Comparison of ENCODE assay signal across 9 mouse cellular contexts in genomic region chr7:144696764-144697704, GRCm38 (mm10). TPM values are rescaled to one million over a fixed set of nuclear protein-coding genes. Genes with fewer than 3 reads are reported as not detected.
DNase-seq lines count a peak whose midpoint lies in the region; ATAC-seq and TF ChIP-seq lines count a peak whose summit lies in the region.
"Had no signal": no experiment of that assay in that cellular context is flagged by ENCODE, and none has a peak within 500 bp of the region (broad histone marks: within the 10 kb centered on the region; RNA-seq: fewer than 3 reads in every experiment).

No protein-coding gene starts in this region.

- H3K27me3 ChIP-seq in hindbrain, postnatal 0 days (ENCODE audit: insufficient read depth, low read length), result no peaks in the 10 kb centered on the region
- no peaks in the 10 kb centered on the region for H3K27me3 ChIP-seq in hindbrain, embryonic 12.5 days
- H3K27me3 ChIP-seq: embryonic facial prominence, embryonic 12.5 days had no signal

- no peak for DNase-seq in hindbrain, postnatal 0 days (ENCODE audit: low spot score)
- DNase-seq in ES-E14 (ENCODE audit: low read depth, low spot score), result peak; percentile 51
- DNase-seq in thymus, postnatal 36 days, result peak; percentile 17 to 22
- no peak for DNase-seq in cerebellum, adult 11-12 months
- no peak for DNase-seq in frontal cortex, postnatal 36 days (ENCODE audit: low spot score in 2 of 2)

- H3K4me2 ChIP-seq in hindbrain, postnatal 0 days (ENCODE audit: low read depth, low read length), result no peak overlapping the region
- no peak overlapping the region for H3K4me2 ChIP-seq in hindbrain, embryonic 12.5 days (replicated peaks)
- H3K4me2 ChIP-seq: embryonic facial prominence, embryonic 12.5 days had no signal

- H3K9ac ChIP-seq in hindbrain, postnatal 0 days (replicated peaks; ENCODE audit: low read length), result no peak overlapping the region
- H3K9ac ChIP-seq in hindbrain, embryonic 12.5 days, result no peak overlapping the region
- H3K9ac ChIP-seq in ES-E14 (ENCODE audit: insufficient read depth, low read depth, low read length, poor library complexity, severe bottlenecking), result no peak overlapping the region
- H3K9ac ChIP-seq: embryonic facial prominence, embryonic 12.5 days had no signal

- 82% methylated on average over 7 of the region's 7 CpGs for WGBS in hindbrain, postnatal 0 days
- 80% methylated on average over 7 of the region's 7 CpGs for WGBS in hindbrain, embryonic 12.5 days

- peak; percentile 72 for TF ChIP-seq CTCF in hindbrain, postnatal 0 days (IDR thresholded peaks at IDR 0.05; ENCODE audit: low read depth)

- ATAC-seq in hindbrain, postnatal 0 days, result no peak
- ATAC-seq in hindbrain, embryonic 12.5 days (ENCODE audit: low FRiP score), result no peak
- peak; percentile 91 for ATAC-seq in erythroblast, adult 5-6 weeks (replicated peaks; ENCODE audit: low FRiP score, poor library complexity, severe bottlenecking)
- ATAC-seq in megakaryocyte, adult 5-6 weeks (ENCODE audit: poor library complexity, severe bottlenecking), result peak; percentile 94

- H3K4me3 ChIP-seq in hindbrain, postnatal 0 days (ENCODE audit: low read length), result no peak overlapping the region
- no peak overlapping the region for H3K4me3 ChIP-seq in hindbrain, embryonic 12.5 days
- H3K4me3 ChIP-seq in ES-E14 (ENCODE audit: insufficient read depth in 1 of 2, low read depth in 1 of 2, low read length in 2 of 2, poor library complexity in 1 of 2, severe bottlenecking in 1 of 2), result no peak overlapping the region
- H3K4me3 ChIP-seq: embryonic facial prominence, embryonic 12.5 days had no signal

- in situ Hi-C loops in ES-E14 (cut with MboI; ENCODE audit: low sequenced_read_pairs in 2 of 2, unreplicated experiment in 2 of 2), result no loop called here

- H3K9me3 ChIP-seq in hindbrain, postnatal 0 days (ENCODE audit: low read length), result peaks cover 4% of the 10 kb centered on the region; the same call in 1 of the 2 replicates
- no peaks in the 10 kb centered on the region; the same call in 1 of the 2 replicates for H3K9me3 ChIP-seq in hindbrain, embryonic 12.5 days (replicated peaks)
- H3K9me3 ChIP-seq in ES-E14 (ENCODE audit: control insufficient read depth, insufficient read depth, low read depth, low read length), result no peaks in the 10 kb centered on the region
- H3K9me3 ChIP-seq: embryonic facial prominence, embryonic 12.5 days had no signal

- H3K4me1 ChIP-seq in hindbrain, postnatal 0 days (ENCODE audit: insufficient read depth, low read length), result no peaks in the 10 kb centered on the region
- no peaks in the 10 kb centered on the region for H3K4me1 ChIP-seq in hindbrain, embryonic 12.5 days
- H3K4me1 ChIP-seq in ES-E14 (ENCODE audit: control insufficient read depth in 2 of 2, insufficient read depth in 2 of 2, low read length in 2 of 2, poor library complexity in 1 of 2), result no peaks in the 10 kb centered on the region
- H3K4me1 ChIP-seq: embryonic facial prominence, embryonic 12.5 days had no signal

- H3K27ac ChIP-seq in hindbrain, postnatal 0 days, result no peak overlapping the region
- no peak overlapping the region for H3K27ac ChIP-seq in hindbrain, embryonic 12.5 days
- H3K27ac ChIP-seq in ES-E14 (ENCODE audit: insufficient read depth, low read depth, low read length, poor library complexity, severe bottlenecking), result no peak overlapping the region
- H3K27ac ChIP-seq: embryonic facial prominence, embryonic 12.5 days had no signal

- no peaks in the 10 kb centered on the region for H3K36me3 ChIP-seq in hindbrain, postnatal 0 days (ENCODE audit: insufficient read depth, low read length)
- H3K36me3 ChIP-seq in hindbrain, embryonic 12.5 days, result no peaks in the 10 kb centered on the region
- H3K36me3 ChIP-seq in ES-E14 (ENCODE audit: control insufficient read depth, insufficient read depth, low read length, poor library complexity, severe bottlenecking), result no peaks in the 10 kb centered on the region
- H3K36me3 ChIP-seq: embryonic facial prominence, embryonic 12.5 days had no signal

TF ChIP-seq in ES-E14, 5 proteins besides CTCF, POLR2A, EP300 and RAD21:
- TF ChIP-seq ZC3H11A (IDR thresholded peaks at IDR 0.05; ENCODE audit: borderline replicate concordance, low read depth, low read length) (peak; percentile 1; the same call in 1 of the 2 replicates), CHD2 (IDR thresholded peaks at IDR 0.05; ENCODE audit: low read depth, low read length) (no peak), HCFC1 (IDR thresholded peaks at IDR 0.05; ENCODE audit: borderline replicate concordance, insufficient read depth, low read length) (peak; percentile 63; the same call in 1 of the 2 replicates), MAFK (IDR thresholded peaks at IDR 0.05; ENCODE audit: insufficient read depth, low read depth, low read length) (no peak), ZNF384 (IDR thresholded peaks at IDR 0.05; ENCODE audit: low read depth, low read length) (no peak)

RNA-seq across cellular contexts. Expression of gene Ano1, which starts 54.7 kb away (rescaled TPM):
- total RNA-seq in hindbrain, postnatal 0 days (2014; rRNA removed), result 5.8 and 9.0 TPM in 2 replicates
- 8.3 and 8.7 TPM in 2 replicates for polyA plus RNA-seq in hindbrain, postnatal 0 days (2015; fragmentation: Nextera tagmentation; extraction: Ambion mirVana)
- 6.9 and 7.5 TPM in 2 replicates for polyA plus RNA-seq in hindbrain, embryonic 12.5 days (2016; fragmentation: Nextera tagmentation; extraction: Ambion mirVana)
- total RNA-seq in ES-E14 (2012; rRNA removed), result 3.9 and 9.1 TPM in 2 replicates
- not detected in 2 replicates for total RNA-seq in erythroblast, adult 5-6 weeks (2015; ENCODE audit: low replicate concordance)
- total RNA-seq in erythroblast, adult 5-6 weeks (2017; ENCODE audit: low replicate concordance), result not detected in 2 replicates
- not detected in 2 replicates for total RNA-seq in megakaryocyte, adult 5-6 weeks (2015)
- total RNA-seq in megakaryocyte, adult 5-6 weeks (2017), result 0.33 TPM in 1 of 2 replicates, not detected in the other

Comparison
In these comparisons a context has a peak if more than half of its experiments do, and no peak if none do; other contexts are left out.
1. ATAC-seq: peak in erythroblast, adult 5-6 weeks (single experiment) and megakaryocyte, adult 5-6 weeks (single experiment); none in hindbrain, postnatal 0 days (single experiment) and hindbrain, embryonic 12.5 days (single experiment).
2. DNase-seq: peak in ES-E14 (single experiment) and thymus, postnatal 36 days (2 of 2); none in hindbrain, postnatal 0 days (single experiment), cerebellum, adult 11-12 months (single experiment) and frontal cortex, postnatal 36 days (0 of 2).